Mouse (Mus musculus) kidney, adult 2 months (tissue): ENCODE measurements around the gene Hormad1.

Experiments
- CTCF ChIP-seq: fragments of 200-500 bp; conservative IDR thresholded peaks from 2 replicates; pipeline ENCODE4 v1.5.1; 2011; ENCODE audit warnings: low read depth, mild to moderate bottlenecking, control low read depth, low read length, moderate library complexity, mixed read lengths; ENCODE audit not compliant: insufficient read depth, insufficient read length
- POLR2A ChIP-seq: fragments of 200-500 bp; IDR thresholded peaks from one replicate; pipeline ENCODE4 v1.6.1; 2011; ENCODE audit warnings: low read depth, low read length, control low read depth

DNA sequence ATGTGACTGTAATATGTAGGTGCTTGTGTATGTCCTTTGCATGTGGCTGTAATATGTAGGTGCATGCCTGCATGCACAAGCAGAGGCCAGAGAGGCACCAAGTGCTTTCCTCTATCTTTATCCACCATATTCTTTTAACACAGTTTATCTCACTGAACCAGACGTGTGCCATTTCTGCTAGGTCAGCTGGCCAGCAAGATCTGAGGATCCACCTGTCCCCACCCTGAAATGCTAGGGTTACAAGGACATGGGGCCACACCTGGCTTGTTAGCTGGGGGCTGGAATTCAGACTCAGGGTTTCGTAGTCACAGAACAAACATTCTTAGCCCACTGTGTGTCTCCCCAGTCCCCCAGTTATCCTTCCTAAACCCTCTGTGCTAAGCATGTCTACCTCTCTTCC, 40.2 kb upstream of the Hormad1 start:
- TF ChIP-seq CTCF (no peak), POLR2A (no peak)
